Mouse (Mus musculus) T-cell, adult 2 months (primary cell): ENCODE measurements around the gene Ovol3.
"Not testable (repeated sequence)": the region's sequence is repeated elsewhere in the genome, so short reads cannot be mapped to it uniquely, and the experiment has no call there.

Experiments
- DNase-seq: peaks from one replicate; pipeline ENCODE4 v3.0.0; 2022; ENCODE audit warnings: low spot score

Ovol3 gene

DNA sequence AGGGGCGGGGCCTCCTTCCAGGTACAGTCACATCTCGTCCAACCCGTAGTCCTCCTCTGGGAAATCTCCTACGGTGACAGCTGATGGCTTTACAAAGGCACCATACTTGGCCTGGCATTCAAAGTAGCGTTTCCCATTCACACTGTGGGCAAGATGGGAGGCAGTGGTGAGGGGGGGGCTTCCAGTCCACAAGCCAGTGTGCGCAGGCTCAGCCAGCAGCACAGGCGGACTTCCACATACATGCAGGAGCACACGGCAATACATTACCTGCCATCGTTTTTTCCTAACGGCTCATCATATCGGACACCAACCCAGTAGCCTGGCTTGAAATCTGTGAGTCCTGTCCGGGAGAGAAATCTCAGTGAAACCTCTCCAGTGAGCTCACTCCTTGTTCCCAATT is 11.3 kb downstream of the Ovol3 start:
- no peak for DNase-seq

DNA sequence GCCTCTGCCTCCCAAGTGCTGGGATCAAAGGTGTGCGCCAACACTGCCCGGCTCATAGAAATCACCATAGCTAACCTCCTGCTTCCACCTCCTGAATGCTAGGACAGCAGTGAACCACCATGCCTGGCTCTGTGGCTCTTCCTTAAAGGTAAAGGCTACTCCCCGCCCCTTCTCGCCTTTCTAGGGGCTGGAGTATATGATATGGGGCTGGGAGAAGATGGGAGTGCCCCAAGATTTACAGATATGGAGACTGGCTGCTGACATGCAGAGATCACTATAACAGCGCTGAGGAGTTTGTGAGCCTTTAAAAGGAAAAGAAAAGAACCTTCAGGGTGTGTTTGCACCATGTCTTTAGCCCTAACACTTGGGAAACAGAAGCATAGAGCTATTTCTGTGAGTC is 13.3 kb downstream of the Ovol3 start:
- no peak for DNase-seq

DNA sequence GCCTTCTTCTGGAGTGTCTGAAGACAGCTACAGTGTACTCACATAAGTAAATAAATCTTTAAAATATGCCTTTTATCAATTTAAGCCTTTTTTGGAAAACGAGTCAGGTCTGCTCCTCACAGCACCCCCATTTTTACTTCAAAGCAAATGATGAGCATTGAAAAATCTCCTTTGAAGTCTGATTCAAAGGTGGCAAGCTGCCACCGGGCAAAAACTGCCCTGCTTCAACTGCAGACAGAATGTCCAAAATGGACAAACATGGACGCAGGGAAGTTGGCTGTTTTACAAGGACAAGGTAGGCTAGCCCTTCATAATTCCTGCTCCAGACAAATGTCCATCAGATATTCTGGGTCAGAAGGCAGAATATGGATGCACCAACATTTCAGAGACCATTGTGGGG is 14.1 kb downstream of the Ovol3 start:
- no peak for DNase-seq

DNA sequence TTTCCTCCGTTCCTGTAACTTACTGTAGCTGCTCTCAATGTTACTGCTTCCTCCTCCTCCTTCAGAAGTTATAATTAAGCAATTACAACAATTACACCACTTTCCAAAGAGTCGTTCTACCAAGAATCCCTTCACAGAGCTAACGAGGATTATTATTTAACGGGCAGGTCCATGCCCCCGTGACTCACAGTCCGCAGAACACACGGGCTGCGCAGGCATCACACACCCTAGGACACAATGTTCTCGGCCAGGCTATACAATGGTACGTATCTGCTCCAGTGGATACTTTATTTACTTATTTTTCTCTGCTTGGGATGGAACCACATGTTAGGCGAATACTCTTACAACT is 15.5 kb downstream of the Ovol3 start:
- no peak for DNase-seq

DNA sequence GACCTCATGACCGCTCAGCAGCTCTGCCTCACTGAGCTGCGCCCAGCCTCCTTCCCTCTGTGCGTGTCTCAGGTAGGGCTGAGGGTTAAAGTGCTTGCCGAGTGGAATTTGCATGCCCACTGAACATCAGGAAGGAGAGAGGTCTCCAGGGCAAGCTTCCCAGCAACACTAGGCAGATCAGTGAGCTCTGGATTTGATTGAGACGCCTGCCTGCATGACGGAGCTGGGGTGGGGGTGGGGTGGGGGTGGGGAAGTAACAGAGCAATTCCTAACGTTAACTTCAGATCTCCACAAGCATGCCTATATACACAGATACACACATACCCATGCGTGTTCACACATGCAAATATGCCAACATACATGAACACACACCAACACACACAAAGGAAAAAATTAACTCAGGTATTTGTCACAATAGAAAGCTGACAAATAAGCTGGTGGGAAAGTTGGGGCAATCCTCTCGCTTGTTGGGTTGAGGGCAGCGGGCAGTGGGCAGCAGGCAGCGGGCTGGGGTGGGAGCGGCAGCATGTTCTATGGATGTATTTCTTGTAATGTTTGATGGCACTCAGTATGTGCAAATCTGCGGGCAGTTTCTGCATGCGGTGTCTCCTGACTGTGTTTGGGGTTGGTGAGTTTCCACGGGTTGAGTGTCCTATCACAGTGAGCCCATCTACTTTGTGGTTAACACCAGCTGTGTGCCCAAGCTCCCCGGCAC is 16.1 kb downstream of the Ovol3 start:
- DNase-seq = no peak

DNA sequence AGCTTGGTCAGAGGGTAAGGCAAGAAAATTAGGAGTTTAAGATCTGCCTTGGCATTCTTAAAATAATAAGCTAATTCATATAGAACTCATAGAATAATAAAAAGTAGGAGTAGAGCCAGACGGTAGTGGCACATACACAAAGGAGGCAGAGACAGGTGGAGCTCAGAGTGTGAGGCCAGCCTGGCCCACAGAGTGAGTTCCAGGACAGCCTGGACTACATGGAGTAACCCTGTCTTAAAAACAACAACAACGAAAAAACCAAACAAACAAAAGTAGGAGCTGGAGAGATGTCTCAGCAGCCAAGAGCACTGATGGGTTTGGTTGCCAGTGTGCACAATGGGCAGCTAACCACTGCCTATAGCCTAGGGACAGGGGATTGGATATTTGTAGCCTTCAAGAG is 18.2 kb downstream of the Ovol3 start:
- no peak for DNase-seq

DNA sequence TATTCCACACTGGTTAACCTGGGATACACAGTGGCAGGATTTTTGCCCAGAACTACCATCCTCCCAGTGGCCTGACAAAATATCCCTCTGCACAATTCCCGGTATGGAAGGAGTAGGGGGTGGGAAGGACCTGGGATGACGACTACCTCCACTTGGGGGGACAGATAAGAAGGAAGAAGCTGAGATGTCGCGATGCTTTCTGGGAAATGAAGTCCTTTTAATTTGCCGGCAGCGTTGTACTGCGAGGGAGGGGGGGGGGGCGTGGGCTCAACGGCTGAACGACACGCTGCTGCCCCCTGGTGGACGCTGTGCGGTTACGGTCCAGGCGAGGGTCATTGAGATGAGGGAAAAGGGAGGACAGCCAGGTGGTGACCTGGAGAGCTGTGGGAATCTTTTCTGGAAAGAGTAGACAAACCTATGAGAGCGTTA is 18.8 kb downstream of the Ovol3 start:
- DNase-seq = peak; percentile 56

DNA sequence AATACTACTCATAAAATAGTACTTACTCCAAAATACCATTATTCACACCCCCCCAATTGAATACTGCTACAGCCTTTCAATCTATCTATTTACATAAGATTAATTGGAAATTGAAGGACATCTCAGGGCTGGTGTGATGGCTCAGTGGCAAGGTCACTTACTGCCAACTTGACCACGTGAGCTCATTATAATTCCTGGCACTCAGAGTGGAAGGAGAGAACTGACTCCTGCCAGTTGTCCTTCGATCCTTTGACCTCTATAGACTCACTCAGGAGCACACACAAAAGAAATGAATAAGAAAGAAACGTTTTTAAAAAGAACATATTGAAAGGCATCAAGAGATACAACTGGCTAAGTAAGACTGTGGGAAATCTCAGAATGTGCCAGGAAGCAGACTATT is 19.6 kb downstream of the Ovol3 start:
- DNase-seq = no peak

DNA sequence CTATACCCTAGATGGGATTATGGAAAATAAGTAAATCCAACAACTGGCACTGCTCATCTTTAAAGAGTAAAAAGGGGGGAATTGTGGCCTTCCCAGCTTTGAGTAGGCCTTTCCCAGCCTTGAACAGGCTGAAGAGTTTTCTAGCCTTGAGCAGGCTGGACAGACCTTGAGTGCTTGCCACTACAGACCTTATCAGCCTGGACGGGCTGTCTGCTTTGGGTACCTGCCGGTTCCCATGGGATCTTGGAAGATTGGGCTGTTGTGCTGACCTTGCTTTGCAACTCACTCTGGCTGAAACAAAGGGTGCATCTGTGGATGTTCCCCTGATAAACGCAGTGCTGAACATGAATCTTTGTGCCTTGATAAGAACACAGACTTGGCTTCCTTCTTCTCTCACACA is 21.6 kb downstream of the Ovol3 start:
- DNase-seq = no peak

DNA sequence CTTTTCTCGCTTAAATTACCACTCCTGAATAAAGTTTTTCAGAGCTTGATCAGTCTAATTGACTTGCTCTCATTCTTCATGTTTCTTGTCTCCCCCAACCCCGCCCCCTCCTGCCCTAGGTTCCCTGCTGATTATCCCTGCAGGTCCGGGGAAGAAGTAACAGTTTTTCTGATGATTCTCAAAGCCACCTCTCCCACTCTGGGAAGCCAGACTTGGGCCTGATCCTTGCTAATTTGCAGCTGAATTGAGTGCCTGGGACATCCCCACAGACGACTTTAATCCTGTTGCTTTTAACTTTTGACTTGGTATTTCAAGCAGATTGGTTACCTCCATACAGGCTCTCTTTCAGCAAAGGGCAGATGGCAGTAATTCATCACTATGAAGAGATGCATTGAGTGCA is 24.5 kb downstream of the Ovol3 start:
- DNase-seq = no peak

DNA sequence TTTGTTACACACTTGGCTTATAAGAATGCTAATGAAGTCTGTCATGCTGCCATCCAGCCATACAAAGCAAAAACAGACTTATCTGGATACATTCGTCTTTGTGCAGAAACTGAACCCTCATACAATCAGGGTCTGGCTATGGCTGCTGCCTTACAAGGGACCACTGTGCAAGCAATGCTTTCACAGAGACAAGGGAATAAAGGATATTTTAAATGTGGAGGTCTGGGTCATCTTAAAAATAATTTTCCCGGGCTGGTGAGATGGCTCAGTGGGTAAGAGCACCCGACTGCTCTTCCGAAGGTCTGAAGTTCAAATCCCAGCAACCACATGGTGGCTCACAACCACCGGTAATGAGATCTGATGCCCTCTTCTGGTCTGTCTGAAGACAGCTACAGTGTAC is 29.2 kb downstream of the Ovol3 start:
- DNase-seq = not testable (repeated sequence)

DNA sequence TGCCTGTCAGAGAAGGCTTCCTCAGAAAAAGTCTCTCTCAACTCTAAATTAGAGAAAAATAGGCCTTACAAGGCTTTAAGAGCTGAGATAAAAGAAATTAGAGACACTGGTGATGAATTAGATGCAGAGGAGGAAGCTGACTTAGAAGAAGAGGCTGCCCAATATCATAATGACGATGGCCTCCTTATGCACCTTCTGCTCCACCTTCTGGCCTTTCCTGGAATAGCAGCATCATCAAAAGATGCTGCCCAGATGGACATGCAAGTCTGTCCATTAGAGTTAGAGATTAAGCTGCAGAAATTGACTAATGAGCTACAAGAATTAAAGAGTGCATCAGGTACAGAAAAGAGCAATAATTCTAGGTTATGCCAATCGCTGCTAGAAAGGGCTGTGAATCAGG is 30.1 kb downstream of the Ovol3 start:
- DNase-seq = no peak

DNA sequence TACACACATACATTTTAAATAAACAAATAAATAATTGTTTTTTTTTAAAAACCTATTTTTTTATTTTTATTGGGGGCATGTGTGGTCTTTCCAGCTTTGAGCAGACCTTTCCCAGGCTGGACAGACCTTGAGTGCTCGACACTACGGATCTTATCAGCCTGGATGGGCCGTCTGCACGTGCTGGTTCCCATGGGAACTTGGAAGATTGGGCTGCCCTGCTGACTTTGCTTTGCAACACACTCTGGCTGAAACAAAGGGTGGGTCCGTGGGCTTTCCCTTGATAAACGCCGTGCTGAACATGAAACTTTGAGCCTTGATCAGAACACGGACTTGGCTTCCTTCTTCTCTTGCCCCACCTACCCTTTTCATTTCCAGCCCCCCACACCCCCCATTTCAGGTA is 31.1 kb downstream of the Ovol3 start:
- no peak for DNase-seq

DNA sequence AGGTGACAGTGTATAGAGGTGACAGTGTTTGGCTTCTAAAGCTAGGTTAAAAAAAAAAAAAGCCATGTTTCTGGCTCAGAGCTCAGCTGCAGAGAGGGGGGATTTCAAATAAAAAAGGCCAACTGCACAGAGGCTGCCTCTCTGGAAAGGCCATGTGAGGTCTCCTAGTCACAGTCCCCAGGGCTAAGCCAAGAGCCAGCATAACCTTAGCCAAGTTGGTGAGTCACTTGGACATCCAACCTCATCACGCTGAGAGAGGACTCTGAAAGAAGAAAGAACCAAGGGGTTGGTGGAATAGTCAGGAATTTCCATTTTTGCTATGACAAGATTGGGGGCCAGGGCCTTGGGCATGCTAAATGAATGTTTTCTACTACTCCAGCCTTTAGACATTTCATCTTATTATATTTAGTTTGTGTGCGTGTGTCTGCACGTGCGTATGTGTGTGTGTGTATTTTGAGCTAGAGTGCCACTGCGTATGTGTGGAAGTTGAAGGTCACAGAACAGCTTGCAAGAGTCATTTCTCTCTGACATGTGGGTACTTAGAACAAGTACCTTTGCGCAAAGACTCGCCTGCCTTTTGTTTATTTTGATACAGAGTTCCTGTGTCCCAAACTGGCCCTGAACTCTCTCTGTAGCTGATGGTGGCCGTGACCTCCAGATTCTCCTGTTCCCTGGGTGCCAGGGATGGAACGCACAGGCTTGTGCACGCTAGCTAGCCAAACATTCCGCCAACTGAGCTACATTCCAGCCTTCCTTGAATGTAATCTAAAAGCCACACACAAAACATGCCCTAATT is 32.4 kb downstream of the Ovol3 start:
- DNase-seq = no peak

DNA sequence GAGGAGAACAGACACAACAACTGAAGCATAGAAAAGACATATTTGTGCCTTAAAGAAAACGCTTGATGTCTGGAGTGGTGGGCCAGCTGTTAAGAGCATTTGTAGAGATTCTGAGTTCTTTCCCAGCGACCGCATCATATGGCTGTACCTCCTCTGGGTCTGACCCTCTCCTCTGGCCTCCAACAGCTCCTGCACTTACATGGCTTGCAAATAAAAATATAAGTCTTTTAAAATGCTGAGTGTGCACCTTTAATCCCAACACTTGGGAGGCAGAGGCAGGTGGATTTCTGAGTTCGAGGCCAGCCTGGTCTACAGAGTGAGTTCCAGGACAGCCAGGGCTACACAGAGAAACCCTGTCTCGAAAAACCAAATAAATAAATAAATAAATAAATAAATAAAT is 34.9 kb downstream of the Ovol3 start:
- DNase-seq = not testable (repeated sequence)

DNA sequence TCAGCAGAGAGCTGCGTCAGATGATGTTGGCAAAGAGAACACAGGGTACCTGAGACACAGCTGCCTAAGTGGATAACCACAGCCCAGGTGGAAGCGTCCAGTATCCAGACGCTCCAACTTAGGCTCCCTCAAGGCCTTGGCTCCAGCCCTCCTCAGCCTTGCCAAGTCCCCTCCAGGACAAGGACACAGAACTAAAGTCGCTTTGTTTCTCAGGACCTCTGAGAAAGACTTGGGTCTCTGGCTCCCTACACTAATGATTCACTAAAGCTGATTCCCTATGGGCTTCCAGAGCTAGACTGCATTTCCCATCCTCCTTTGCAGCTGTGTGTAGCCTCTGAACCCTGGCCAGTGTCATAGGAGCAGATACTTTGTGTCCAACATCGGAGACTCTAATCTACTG is 35.3 kb downstream of the Ovol3 start:
- DNase-seq = no peak

DNA sequence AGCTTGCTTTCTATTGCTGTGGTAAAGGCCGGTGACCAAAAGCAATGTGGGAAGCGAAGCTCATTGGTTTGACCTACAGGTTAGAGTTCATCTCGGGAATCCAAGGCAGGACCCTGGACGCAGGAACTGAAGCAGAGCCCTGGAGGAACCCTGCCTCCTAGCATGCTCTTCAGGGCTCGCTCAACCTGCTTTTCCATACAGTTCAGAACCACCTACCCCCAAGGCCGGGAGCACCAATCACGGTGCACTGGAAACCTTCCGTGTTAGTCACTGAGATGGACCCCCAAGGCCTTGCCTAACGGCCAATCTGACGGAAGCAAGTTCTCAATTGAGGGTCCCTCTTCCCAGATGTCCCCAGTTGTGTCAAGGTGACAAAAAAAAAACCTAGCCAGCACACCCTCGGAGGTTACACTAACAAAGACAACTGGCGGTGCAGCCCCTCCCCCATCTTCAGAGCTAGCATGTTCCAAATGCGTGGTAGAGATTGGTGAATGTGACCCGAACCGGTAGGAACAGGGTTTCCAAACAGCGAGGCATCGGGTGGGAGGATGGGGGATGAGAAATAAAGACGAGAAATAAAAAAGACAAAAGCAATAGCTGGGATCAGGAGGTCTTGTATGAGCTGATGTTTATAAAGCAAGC is 35.9 kb downstream of the Ovol3 start:
- DNase-seq = no peak

DNA sequence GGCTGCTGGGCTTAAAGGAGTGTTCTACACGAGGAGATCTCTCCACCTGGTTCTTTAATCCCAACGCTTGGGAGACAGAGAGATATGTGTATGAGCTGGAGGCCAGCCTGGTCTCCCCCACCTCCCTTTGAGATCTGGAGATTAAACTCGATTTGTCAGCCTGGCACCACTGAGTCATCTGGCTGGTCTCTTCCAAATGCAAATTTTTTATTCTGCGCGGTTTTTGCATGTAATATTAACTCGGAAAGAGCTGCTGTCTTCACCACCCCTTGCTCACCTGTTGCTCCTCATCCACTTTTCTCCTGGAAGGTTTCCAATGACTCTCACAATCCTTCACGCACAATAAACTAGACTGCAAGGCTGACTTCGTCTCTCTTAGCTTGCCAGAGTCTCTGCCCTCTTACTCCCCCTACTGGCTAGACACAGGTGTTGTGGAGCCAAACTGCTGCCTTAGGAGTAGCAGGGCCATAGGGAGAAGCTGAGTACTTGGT is 37.0 kb downstream of the Ovol3 start, which contains the start of gene Capns1:
Capns1 (minus strand) TSS at position 331 of the 491 bp plus-strand sequence.
- DNase-seq = peak; percentile 70

DNA sequence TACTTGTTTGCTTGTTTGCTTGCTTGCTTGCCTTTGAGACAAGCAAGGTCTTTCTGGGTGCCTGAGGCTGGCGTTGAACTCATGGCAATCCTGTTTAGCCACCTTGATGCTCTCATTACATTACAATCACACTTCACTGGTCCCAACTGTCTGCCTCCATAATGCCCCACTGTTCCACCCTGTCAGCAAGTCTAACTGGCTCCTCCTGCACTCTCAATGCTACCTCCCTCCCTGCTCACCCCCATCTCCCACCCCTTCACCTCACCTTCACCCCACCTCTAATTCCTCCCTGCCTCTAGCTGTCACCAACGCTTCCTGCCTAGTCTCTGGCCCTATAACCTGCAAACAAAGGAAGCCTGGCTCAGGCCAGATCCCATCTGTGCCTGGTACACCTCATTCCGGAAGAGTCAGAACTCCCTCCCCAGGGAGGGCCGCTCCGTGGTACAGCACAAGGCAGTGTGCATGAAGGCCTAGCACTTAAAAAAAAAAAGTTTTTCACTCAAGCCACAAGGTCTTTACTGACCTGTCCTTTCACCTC is 37.9 kb downstream of the Ovol3 start:
- DNase-seq = no peak

DNA sequence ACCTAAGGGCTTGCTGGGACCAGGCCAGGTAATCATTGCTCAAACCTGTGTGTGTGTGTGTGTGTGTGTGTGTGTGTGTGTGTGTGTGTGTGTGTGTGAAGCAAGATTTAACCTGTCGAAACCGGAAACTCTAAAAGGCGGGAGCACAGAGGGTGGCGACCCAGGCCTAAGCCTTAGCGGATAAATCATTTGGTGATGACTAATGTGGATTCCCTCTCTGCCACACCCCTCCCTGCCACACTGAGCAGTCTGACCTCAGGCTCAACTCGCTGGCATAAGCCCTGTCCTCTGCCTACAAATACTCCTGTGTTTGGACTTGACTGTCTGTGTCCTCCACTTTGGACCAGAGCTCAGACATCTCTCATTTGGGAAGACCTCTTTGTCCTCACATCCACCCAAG is 39.4 kb downstream of the Ovol3 start:
- no peak for DNase-seq

DNA sequence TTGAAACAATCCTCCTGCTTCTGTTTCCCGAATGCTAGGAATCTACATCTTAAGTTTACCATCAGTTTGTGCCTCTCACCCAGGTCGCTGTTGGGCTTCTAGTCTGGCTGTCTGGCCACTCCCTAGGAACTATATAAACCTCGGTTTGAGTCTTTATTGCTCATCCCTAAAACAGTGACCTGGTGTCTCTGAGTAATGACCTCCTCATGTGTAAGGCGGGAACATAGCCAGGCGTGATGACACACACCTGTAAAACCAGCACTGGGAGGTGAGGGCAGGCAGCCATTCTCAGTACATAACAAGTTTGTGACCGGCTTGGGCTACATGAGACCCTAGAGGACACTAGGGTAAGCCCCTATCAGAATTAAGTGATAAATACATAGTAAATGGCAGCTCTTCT is 40.1 kb downstream of the Ovol3 start:
- no peak for DNase-seq

DNA sequence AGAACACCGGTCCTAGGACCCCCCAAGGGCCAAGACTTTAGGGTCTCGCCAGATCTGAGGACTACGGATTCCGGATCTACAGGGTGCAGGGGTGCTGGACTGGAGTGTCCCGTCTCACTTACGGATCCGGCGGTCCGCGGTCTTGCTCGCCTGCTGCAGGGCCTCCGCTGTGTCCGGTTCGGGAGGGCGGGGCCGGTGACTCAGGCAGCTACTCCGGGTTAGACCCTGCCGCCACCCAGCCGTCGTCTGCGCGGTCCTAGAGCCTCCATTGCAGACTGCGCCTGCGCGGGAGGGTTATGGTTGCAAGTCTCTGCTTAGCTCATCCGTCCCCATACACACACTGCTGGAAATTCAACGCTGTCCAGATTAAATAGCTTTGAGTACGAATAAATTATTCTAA is 40.6 kb downstream of the Ovol3 start:
- DNase-seq = peak; percentile 92
